ENCODE assay signal across 29 mouse cellular contexts in genomic region chr13:81975878-81976277, GRCm38 (mm10).
DNase-seq lines count a peak whose midpoint lies in the region; ATAC-seq and TF ChIP-seq lines count a peak whose summit lies in the region.
"Had no signal": no experiment of that assay in that cellular context is flagged by ENCODE, and none has a peak within 500 bp of the region (broad histone marks: within the 10 kb centered on the region; RNA-seq: fewer than 3 reads in every experiment).

No protein-coding gene starts in this region.

- TF ChIP-seq CTCF in hindbrain, postnatal 0 days (IDR thresholded peaks at IDR 0.05; ENCODE audit: low read depth) = no peak
- TF ChIP-seq CTCF in brain, embryonic 14.5 days (IDR thresholded peaks at IDR 0.05; ENCODE audit: borderline replicate concordance, extremely low read depth, insufficient read depth, insufficient read length) = no peak

- TF ChIP-seq POLR2A in brain, embryonic 14.5 days (IDR thresholded peaks at IDR 0.05; ENCODE audit: borderline replicate concordance, extremely low read depth, insufficient read depth, insufficient read length, poor library complexity, severe bottlenecking) = no peak

- DNase-seq in cerebellum, postnatal 10 days = peak; percentile 34 to 60
- no peak for DNase-seq in cerebellum, adult 11 months
- peak; percentile 34 for DNase-seq in hindbrain, postnatal 0 days (ENCODE audit: low spot score)
- DNase-seq in midbrain, embryonic 10.5 days (ENCODE audit: low spot score) = no peak
- peak; percentile 67 for DNase-seq in brain, embryonic 14.5 days (ENCODE audit: low read depth)
- DNase-seq: adrenal gland, adult 2 months; cerebellum, adult 9-10 months; gastrocnemius, postnatal 36 days; heart, adult 18-20 months; heart, postnatal 4 days; kidney, adult 2 months; layer of hippocampus, adult 9-11 months; lung, postnatal 4 days; right cerebral cortex, adult 18-20 months had no signal

- H3K36me3 ChIP-seq in hindbrain, postnatal 0 days (ENCODE audit: insufficient read depth, low read length) = no peaks in the 10 kb centered on the region
- no peaks in the 10 kb centered on the region for H3K36me3 ChIP-seq in hindbrain, embryonic 12.5 days
- no peaks in the 10 kb centered on the region for H3K36me3 ChIP-seq in midbrain, embryonic 13.5 days
- H3K36me3 ChIP-seq in midbrain, embryonic 10.5 days = no peaks in the 10 kb centered on the region
- no peaks in the 10 kb centered on the region for H3K36me3 ChIP-seq in intestine, embryonic 16.5 days (ENCODE audit: control insufficient read depth, insufficient read depth, low read length)
- H3K36me3 ChIP-seq: embryonic facial prominence, embryonic 15.5 days; heart, embryonic 12.5 days; limb, embryonic 12.5 days; liver, embryonic 15.5 days; stomach, embryonic 15.5 days had no signal

- no peak for ATAC-seq in hindbrain, postnatal 0 days
- no peak for ATAC-seq in hindbrain, embryonic 12.5 days (ENCODE audit: low FRiP score)
- ATAC-seq in midbrain, embryonic 13.5 days = peak; percentile 72; the same call in 1 of the 2 replicates
- ATAC-seq in intestine, embryonic 16.5 days = no peak
- ATAC-seq: activated CD4-positive, CD25-positive, alpha-beta regulatory T cell, adult 4 months; forebrain, embryonic 13.5 days; inflammation-experienced regulatory T-cells, adult 6 months had no signal

- H3K9ac ChIP-seq in hindbrain, postnatal 0 days (replicated peaks; ENCODE audit: low read length) = no peak overlapping the region
- no peak overlapping the region for H3K9ac ChIP-seq in hindbrain, embryonic 12.5 days
- no peak overlapping the region for H3K9ac ChIP-seq in midbrain, embryonic 13.5 days (replicated peaks)
- no peak overlapping the region for H3K9ac ChIP-seq in intestine, embryonic 16.5 days (ENCODE audit: low read depth, low read length)
- H3K9ac ChIP-seq: embryonic facial prominence, embryonic 15.5 days; forebrain, embryonic 13.5 days; heart, embryonic 12.5 days; hindbrain, embryonic 14.5 days; limb, embryonic 12.5 days; liver, embryonic 15.5 days; stomach, embryonic 15.5 days had no signal

- H3K27me3 ChIP-seq in hindbrain, postnatal 0 days (ENCODE audit: insufficient read depth, low read length) = no peaks in the 10 kb centered on the region
- no peaks in the 10 kb centered on the region for H3K27me3 ChIP-seq in hindbrain, embryonic 12.5 days
- no peaks in the 10 kb centered on the region for H3K27me3 ChIP-seq in midbrain, embryonic 13.5 days
- no peaks in the 10 kb centered on the region for H3K27me3 ChIP-seq in midbrain, embryonic 10.5 days (ENCODE audit: low read depth, poor library complexity, severe bottlenecking)
- no peaks in the 10 kb centered on the region for H3K27me3 ChIP-seq in intestine, embryonic 16.5 days (replicated peaks; ENCODE audit: control insufficient read depth, insufficient read depth, low read length)
- H3K27me3 ChIP-seq: CH12.LX; embryonic facial prominence, embryonic 15.5 days; forebrain, embryonic 13.5 days; heart, embryonic 12.5 days; limb, embryonic 12.5 days; liver, embryonic 15.5 days; megakaryocyte, embryonic 14.5 days; stomach, embryonic 15.5 days had no signal

- no peaks in the 10 kb centered on the region for H3K9me3 ChIP-seq in hindbrain, postnatal 0 days (ENCODE audit: low read length)
- H3K9me3 ChIP-seq in hindbrain, embryonic 12.5 days (replicated peaks) = no peaks in the 10 kb centered on the region
- no peaks in the 10 kb centered on the region for H3K9me3 ChIP-seq in midbrain, embryonic 13.5 days
- H3K9me3 ChIP-seq in midbrain, embryonic 10.5 days (replicated peaks) = no peaks in the 10 kb centered on the region
- H3K9me3 ChIP-seq in intestine, embryonic 16.5 days (ENCODE audit: control insufficient read depth, low read length) = no peaks in the 10 kb centered on the region
- H3K9me3 ChIP-seq: embryonic facial prominence, embryonic 15.5 days; forebrain, embryonic 13.5 days; heart, embryonic 12.5 days; limb, embryonic 12.5 days; liver, embryonic 15.5 days; megakaryocyte, embryonic 14.5 days; stomach, embryonic 15.5 days had no signal

- H3K4me2 ChIP-seq in hindbrain, postnatal 0 days (ENCODE audit: low read depth, low read length) = no peak overlapping the region
- no peak overlapping the region for H3K4me2 ChIP-seq in hindbrain, embryonic 12.5 days (replicated peaks)
- no peak overlapping the region for H3K4me2 ChIP-seq in midbrain, embryonic 13.5 days (replicated peaks)
- H3K4me2 ChIP-seq in intestine, embryonic 16.5 days (ENCODE audit: low read depth, low read length) = no peak overlapping the region
- H3K4me2 ChIP-seq: embryonic facial prominence, embryonic 15.5 days; forebrain, embryonic 13.5 days; heart, embryonic 12.5 days; hindbrain, embryonic 14.5 days; limb, embryonic 12.5 days; liver, embryonic 15.5 days; stomach, embryonic 15.5 days had no signal

- no peaks in the 10 kb centered on the region for H3K4me1 ChIP-seq in hindbrain, postnatal 0 days (ENCODE audit: insufficient read depth, low read length)
- no peaks in the 10 kb centered on the region for H3K4me1 ChIP-seq in hindbrain, embryonic 12.5 days
- H3K4me1 ChIP-seq in midbrain, embryonic 13.5 days (replicated peaks) = no peaks in the 10 kb centered on the region
- H3K4me1 ChIP-seq in midbrain, embryonic 10.5 days = peaks cover 13% of the 10 kb centered on the region; the same call in 1 of the 2 replicates
- H3K4me1 ChIP-seq in intestine, embryonic 16.5 days (ENCODE audit: control insufficient read depth, insufficient read depth, low read length) = no peaks in the 10 kb centered on the region
- H3K4me1 ChIP-seq: embryonic facial prominence, embryonic 15.5 days; forebrain, embryonic 13.5 days; heart, embryonic 12.5 days; limb, embryonic 12.5 days; liver, embryonic 15.5 days; megakaryocyte, embryonic 14.5 days; stomach, embryonic 15.5 days had no signal

- H3K27ac ChIP-seq in hindbrain, postnatal 0 days = no peak overlapping the region
- no peak overlapping the region for H3K27ac ChIP-seq in hindbrain, embryonic 12.5 days
- H3K27ac ChIP-seq in midbrain, embryonic 13.5 days = no peak overlapping the region
- no peak overlapping the region for H3K27ac ChIP-seq in midbrain, embryonic 10.5 days (replicated peaks)
- H3K27ac ChIP-seq in intestine, embryonic 16.5 days (ENCODE audit: low read length) = no peak overlapping the region
- H3K27ac ChIP-seq: embryonic facial prominence, embryonic 15.5 days; forebrain, embryonic 13.5 days; hindbrain, embryonic 14.5 days; kidney, postnatal 0 days; limb, embryonic 12.5 days; liver, embryonic 15.5 days; stomach, embryonic 15.5 days had no signal

- no peak overlapping the region for H3K4me3 ChIP-seq in hindbrain, postnatal 0 days (ENCODE audit: low read length)
- no peak overlapping the region for H3K4me3 ChIP-seq in hindbrain, embryonic 12.5 days
- no peak overlapping the region for H3K4me3 ChIP-seq in midbrain, embryonic 13.5 days (replicated peaks)
- no peak overlapping the region for H3K4me3 ChIP-seq in midbrain, embryonic 10.5 days
- H3K4me3 ChIP-seq in intestine, embryonic 16.5 days (ENCODE audit: low read length) = no peak overlapping the region
- H3K4me3 ChIP-seq: embryonic facial prominence, embryonic 15.5 days; forebrain, embryonic 13.5 days; heart, embryonic 12.5 days; limb, embryonic 12.5 days; liver, embryonic 15.5 days; megakaryocyte, embryonic 14.5 days; stomach, embryonic 15.5 days had no signal

- WGBS in hindbrain, postnatal 0 days = 27% methylated on average over 2 of the region's 2 CpGs
- 73% methylated on average over 2 of the region's 2 CpGs for WGBS in hindbrain, embryonic 12.5 days
- WGBS in midbrain, embryonic 13.5 days = 51% methylated on average over 2 of the region's 2 CpGs
- WGBS in midbrain, embryonic 10.5 days = 85% methylated on average over 2 of the region's 2 CpGs
- 64% methylated on average over 2 of the region's 2 CpGs for whole genome bisulfite sequencing in intestine, embryonic 16.5 days

Comparison
In these comparisons a context has a peak if more than half of its experiments do, and no peak if none do; other contexts are left out.
1. DNase-seq: peak in cerebellum, postnatal 10 days (2 of 2), hindbrain, postnatal 0 days (single experiment) and brain, embryonic 14.5 days (single experiment); none in cerebellum, adult 11 months (single experiment) and midbrain, embryonic 10.5 days (single experiment).